Mouse (Mus musculus) erythroid progenitor cell, adult 5-6 weeks (primary cell): Measurements from ENCODE around the gene Paics. TPM values are rescaled to one million over a fixed set of nuclear protein-coding genes. Genes with fewer than 3 reads are reported as not detected.

ENCODE experiments used
- ATAC-seq: replicated peaks from 2 replicates; pipeline ENCODE4 v1.8.0; 2016; ENCODE audit warnings: moderate number of reproducible peaks, mild to moderate bottlenecking, moderate TSS enrichment, inconsistent platforms; ENCODE audit not compliant: poor library complexity, low FRiP score, severe bottlenecking
- total RNA-seq, 2 experiments: library from RNA; stranded (forward) in 1 of 2; stranded (reverse) in 1 of 2; fragments of 150-400 nt in 1 of 2; fragments of 186-747, 209-891 nt in 1 of 2; gene quantifications; 2 replicates each; pipeline versions ENCODE4 v1.2.3 to v1.2.4; 2015 to 2017; ENCODE audit warnings: low replicate concordance in 2 of 2

Paics gene
- total RNA-seq, 2 experiments from 2014 or later, result 75.2 to 119 TPM

- ATAC-seq, result no peak
Measured at GRCm38 (mm10) chr5:77001192-77001591, 50.1 kb downstream of the Paics start.

- ATAC-seq, result no peak
Measured at GRCm38 (mm10) chr5:77004051-77004821, 53.1 kb downstream of the Paics start, which contains the start of gene Arl9. TSS of gene Arl9 (plus strand) at chr5:77004055.

GRCm38 (mm10) chr5:77010352-77010751 lies 59.2 kb downstream of the Paics start:
- ATAC-seq, result no peak

GRCm38 (mm10) chr5:77011082-77011481 lies 60.0 kb downstream of the Paics start:
- ATAC-seq, result no peak

- ATAC-seq, result no peak
Measured at GRCm38 (mm10) chr5:77013171-77013570, 62.1 kb downstream of the Paics start.

GRCm38 (mm10) chr5:77015544-77016482 lies 64.7 kb downstream of the Paics start, which contains the start of gene Thegl:
TSS of gene Thegl (plus strand) at chr5:77016023.
- peak; percentile 98 for ATAC-seq

Other genes with a start within 250 kb of the Paics start
- gene Aasdh, start 45.8 kb upstream of the Paics start, total RNA-seq (2015; ENCODE audit: low replicate concordance), result 2.5 and 24.9 TPM in 2 replicates
- 6.3 and 12.6 TPM in 2 replicates for gene Aasdh, start 45.8 kb upstream of the Paics start, total RNA-seq (2017; ENCODE audit: low replicate concordance)
- gene Ppat, start 271 bp downstream of the Paics start, total RNA-seq (2015; ENCODE audit: low replicate concordance), result 6.8 and 12.2 TPM in 2 replicates
- gene Ppat, start 271 bp downstream of the Paics start, total RNA-seq (2017; ENCODE audit: low replicate concordance), result 15.1 and 17.4 TPM in 2 replicates
- 41.4 and 41.5 TPM in 2 replicates for gene Srp72, start 23.4 kb downstream of the Paics start, total RNA-seq (2015; ENCODE audit: low replicate concordance)
- gene Srp72, start 23.4 kb downstream of the Paics start, total RNA-seq (2017; ENCODE audit: low replicate concordance), result 28.4 and 102 TPM in 2 replicates
- gene Arl9, start 52.7 kb downstream of the Paics start, total RNA-seq (2015; ENCODE audit: low replicate concordance), result not detected in 2 replicates
- not detected in 2 replicates for gene Arl9, start 52.7 kb downstream of the Paics start, total RNA-seq (2017; ENCODE audit: low replicate concordance)
- gene Thegl, start 64.7 kb downstream of the Paics start, total RNA-seq (2015; ENCODE audit: low replicate concordance), result not detected in 2 replicates
- not detected in 2 replicates for gene Thegl, start 64.7 kb downstream of the Paics start, total RNA-seq (2017; ENCODE audit: low replicate concordance)
- 2.1 and 4.3 TPM in 2 replicates for gene Hopx, start 163.8 kb downstream of the Paics start, total RNA-seq (2015; ENCODE audit: low replicate concordance)
- 2.4 TPM in 1 of 2 replicates, not detected in the other for gene Hopx, start 163.8 kb downstream of the Paics start, total RNA-seq (2017; ENCODE audit: low replicate concordance)